Mouse (Mus musculus) midbrain, embryonic 13.5 days (tissue): ENCODE results near the gene Alcam. TPM values are rescaled to one million over a fixed set of nuclear protein-coding genes. Genes with fewer than 3 reads are reported as not detected.

Experiments
- ATAC-seq: fragments of 200-750 bp; cut with Nextera tagmentation; 2 replicates; pipeline ENCODE4 v1.8.0; 2017; ENCODE audit warnings: mild to moderate bottlenecking, moderate TSS enrichment, moderate library complexity
- H3K27ac ChIP-seq: fragments of 300-500 bp; sonication (generic); 2 replicates; pipeline ENCODE4 v1.5.1; 2015; ENCODE audit warnings: inconsistent platforms, mild to moderate bottlenecking, moderate library complexity
- H3K27me3 ChIP-seq: fragments of 300-500 bp; sonication (generic); 2 replicates; pipeline ENCODE4 v1.6.1; 2015; ENCODE audit warnings: mild to moderate bottlenecking, inconsistent platforms
- H3K36me3 ChIP-seq: fragments of 300-500 bp; sonication (generic); 2 replicates; pipeline ENCODE4 v1.6.1; 2015; ENCODE audit warnings: mild to moderate bottlenecking, inconsistent platforms
- H3K4me1 ChIP-seq: fragments of 300-500 bp; sonication (generic); replicated peaks from 2 replicates; pipeline ENCODE4 v1.6.1; 2015; ENCODE audit warnings: inconsistent platforms
- H3K4me2 ChIP-seq: fragments of 300-500 bp; sonication (generic); replicated peaks from 2 replicates; pipeline ENCODE4 v1.6.1; 2015; ENCODE audit warnings: moderate library complexity, mild to moderate bottlenecking, inconsistent platforms
- H3K4me3 ChIP-seq: fragments of 300-500 bp; sonication (generic); replicated peaks from 2 replicates; pipeline ENCODE4 v1.5.1; 2015; ENCODE audit warnings: mild to moderate bottlenecking, inconsistent platforms
- H3K9ac ChIP-seq: fragments of 300-500 bp; sonication (generic); replicated peaks from 2 replicates; pipeline ENCODE4 v1.6.1; 2015; ENCODE audit warnings: mild to moderate bottlenecking, inconsistent platforms
- H3K9me3 ChIP-seq: fragments of 300-500 bp; sonication (generic); 2 replicates; pipeline ENCODE4 v1.6.1; 2016; ENCODE audit warnings: mild to moderate bottlenecking, inconsistent platforms
- WGBS: fragments of 180-500 bp; shearing (Covaris S2); methylation state at CpG from one replicate; pipeline ENCODE4 v1.1.7; 2015; 5-methylcytosine and 5-hydroxymethylcytosine counted together
- polyA plus RNA-seq: library from polyadenylated mRNA; unstranded; fragments of >200 nt; fragmentation: Nextera tagmentation; extraction: Ambion mirVana; gene quantifications from 2 replicates; pipeline ENCODE4 v1.2.1, GENCODE M21; 2015

The Alcam gene
- polyA plus RNA-seq, 1 experiment from 2014 or later = 13.7 TPM

- H3K4me3 ChIP-seq = no peak overlapping the region
- H3K27ac ChIP-seq = no peak overlapping the region
- H3K36me3 ChIP-seq = no peaks in the 10 kb centered on the region
- H3K9me3 ChIP-seq = no peaks in the 10 kb centered on the region
- no peak for ATAC-seq
- 29% methylated on average over 2 of the region's 2 CpGs for WGBS
- no peak overlapping the region for H3K9ac ChIP-seq
- no peaks in the 10 kb centered on the region for H3K27me3 ChIP-seq
- no peak overlapping the region for H3K4me2 ChIP-seq
- H3K4me1 ChIP-seq = no peaks in the 10 kb centered on the region
Observed at GRCm38 (mm10) chr16:52219069-52219468, 234.8 kb downstream of the Alcam start.

DNA sequence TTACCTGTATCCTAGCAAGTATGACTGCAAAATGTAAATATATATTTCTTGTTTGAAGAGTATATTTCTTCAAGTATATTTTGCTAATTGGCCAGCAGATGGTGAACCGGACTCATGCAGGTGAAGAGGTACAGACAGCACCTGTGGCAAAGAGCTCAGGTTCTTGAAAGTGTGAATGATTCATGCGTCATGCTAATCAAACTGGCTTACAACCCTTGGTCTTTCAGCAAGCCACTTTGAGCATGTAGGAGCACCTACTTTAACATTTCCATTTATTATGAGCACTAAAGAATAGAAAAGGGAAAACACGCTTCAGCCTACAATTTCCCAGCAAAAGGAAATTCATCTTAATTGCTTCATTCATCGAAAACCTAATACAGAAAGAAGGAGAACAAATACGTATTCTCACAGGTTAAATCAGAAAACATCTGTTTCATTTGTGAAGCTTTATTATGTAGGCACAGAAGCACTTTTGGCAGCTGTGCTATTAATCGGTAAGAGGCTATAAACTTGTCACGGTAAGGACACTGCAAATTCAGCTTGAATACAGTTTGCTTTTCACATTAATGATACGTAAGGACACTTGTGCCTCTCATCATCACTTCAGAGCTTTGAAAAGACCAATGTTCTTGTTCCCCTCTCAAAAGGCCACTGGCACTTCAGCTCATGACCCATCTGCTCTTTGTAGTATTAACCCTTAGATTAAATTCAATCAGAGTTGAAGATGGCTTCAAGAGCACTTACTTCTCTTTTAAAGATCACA, 242.8 kb downstream of the Alcam start:
- Histone ChIP-seq H3K9me3 (no peaks in the 10 kb centered on the region), H3K4me2 (no peak overlapping the region), H3K36me3 (0 out of 2 replicates have a peak, but pooled peaks cover 2% of the 10 kb centered on the region), H3K4me1 (no peaks in the 10 kb centered on the region), H3K27me3 (no peaks in the 10 kb centered on the region), H3K4me3 (no peak overlapping the region), H3K27ac (no peak overlapping the region), H3K9ac (no peak overlapping the region)
- 0 out of 2 replicates have a peak, but pooled peaks have one; percentile 14 for ATAC-seq
- WGBS = 85% methylated on average over 8 of the region's 8 CpGs

DNA sequence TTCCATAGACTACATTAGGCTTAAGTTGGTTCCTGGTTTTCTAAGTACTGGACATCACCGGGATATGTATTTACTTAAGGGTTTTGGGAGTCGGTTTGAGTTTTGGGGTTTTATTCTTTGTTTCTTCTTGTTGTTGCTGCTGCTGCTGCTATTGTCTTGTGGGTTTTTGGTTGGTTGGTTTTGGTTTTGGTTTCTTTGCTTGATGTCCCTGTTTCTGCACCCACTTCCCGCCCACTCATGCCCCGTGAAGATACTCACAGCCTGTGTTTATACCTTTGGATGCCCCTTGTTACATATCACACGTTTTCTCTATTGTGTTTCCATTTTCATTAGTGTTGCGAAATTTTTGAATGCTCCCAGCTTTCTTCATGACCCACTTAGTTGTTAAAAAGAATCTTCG, 253.8 kb downstream of the Alcam start:
- no peak overlapping the region for H3K4me2 ChIP-seq
- no peak overlapping the region for H3K9ac ChIP-seq
- 87% methylated on average over 7 of the region's 7 CpGs for WGBS
- no peaks in the 10 kb centered on the region for H3K9me3 ChIP-seq
- H3K27me3 ChIP-seq = no peaks in the 10 kb centered on the region
- H3K36me3 ChIP-seq = peaks cover 21% of the 10 kb centered on the region
- ATAC-seq = no peak
- no peak overlapping the region for H3K27ac ChIP-seq
- no peaks in the 10 kb centered on the region for H3K4me1 ChIP-seq
- no peak overlapping the region for H3K4me3 ChIP-seq
